Mouse (Mus musculus): Measurements from ENCODE around the gene Shank3. TPM values are rescaled to one million over a fixed set of nuclear protein-coding genes. Genes with fewer than 3 reads are reported as not detected.

Shank3 gene
- total and polyA plus RNA-seq, 3 experiments: 31.0 to 52.2 (median 44.3) TPM

GRCm38 (mm10) chr15:89532026-89532923, 32.9 kb downstream of the Shank3 start:
- Histone ChIP-seq H3K4me3 (no peak overlapping the region), H3K36me3 (ENCODE audit: control insufficient read depth, insufficient read depth, low read length) (no peaks in the 10 kb centered on the region), H3K79me2 (replicated peaks; ENCODE audit: control insufficient read depth, insufficient read depth, low read length) (no peaks in the 10 kb centered on the region), H3K9ac (ENCODE audit: low read depth, low read length) (no peak overlapping the region), H3K27me3 (ENCODE audit: control insufficient read depth, insufficient read depth, low read length) (no peaks in the 10 kb centered on the region), H3K4me1 (ENCODE audit: control insufficient read depth, insufficient read depth, low read length) (no peaks in the 10 kb centered on the region; the same call in 1 of the 2 replicates), H3K27ac (no peak overlapping the region)
- intact Hi-C loops (cut with DNase I): loop anchor here (5.0 kb wide), 1 partner anchor 190 kb away; no protein-coding TSS in a partner anchor
- no peak for DNase-seq
- WGBS: 51% methylated on average over 29 of the region's 29 CpGs
- TF ChIP-seq EP300 (IDR thresholded peaks at IDR 0.05; ENCODE audit: insufficient read depth, low read depth, low read length) (no peak), CTCF (IDR thresholded peaks at IDR 0.05) (no peak), POLR2A (IDR thresholded peaks at IDR 0.05; ENCODE audit: insufficient read depth, low read depth, low read length) (no peak)

GRCm38 (mm10) chr15:89532924-89533842, 33.8 kb downstream of the Shank3 start:
- no peaks in the 10 kb centered on the region; the same call in 1 of the 2 replicates for H3K4me1 ChIP-seq (ENCODE audit: control insufficient read depth, insufficient read depth, low read length)
- H3K9ac ChIP-seq (ENCODE audit: low read depth, low read length): no peak overlapping the region
- no peaks in the 10 kb centered on the region for H3K36me3 ChIP-seq (ENCODE audit: control insufficient read depth, insufficient read depth, low read length)
- WGBS: 83% methylated on average over 23 of the region's 23 CpGs
- TF ChIP-seq CTCF (IDR thresholded peaks at IDR 0.05): no peak
- TF ChIP-seq POLR2A (IDR thresholded peaks at IDR 0.05; ENCODE audit: insufficient read depth, low read depth, low read length): no peak
- no peak for TF ChIP-seq EP300 (IDR thresholded peaks at IDR 0.05; ENCODE audit: insufficient read depth, low read depth, low read length)
- H3K4me3 ChIP-seq: no peak overlapping the region
- DNase-seq: no peak
- H3K27me3 ChIP-seq (ENCODE audit: control insufficient read depth, insufficient read depth, low read length): no peaks in the 10 kb centered on the region
- H3K79me2 ChIP-seq (replicated peaks; ENCODE audit: control insufficient read depth, insufficient read depth, low read length): no peaks in the 10 kb centered on the region
- H3K27ac ChIP-seq: no peak overlapping the region
- intact Hi-C loops (cut with DNase I): loop anchor here (5.0 kb wide), 1 partner anchor 191 kb away; no protein-coding TSS in a partner anchor

GRCm38 (mm10) chr15:89533843-89534207, 34.4 kb downstream of the Shank3 start:
- Histone ChIP-seq H3K4me1 (ENCODE audit: control insufficient read depth, insufficient read depth, low read length) (no peaks in the 10 kb centered on the region; the same call in 1 of the 2 replicates), H3K36me3 (ENCODE audit: control insufficient read depth, insufficient read depth, low read length) (no peaks in the 10 kb centered on the region), H3K27ac (no peak overlapping the region), H3K9ac (ENCODE audit: low read depth, low read length) (no peak overlapping the region), H3K27me3 (ENCODE audit: control insufficient read depth, insufficient read depth, low read length) (no peaks in the 10 kb centered on the region), H3K4me3 (no peak overlapping the region), H3K79me2 (replicated peaks; ENCODE audit: control insufficient read depth, insufficient read depth, low read length) (no peaks in the 10 kb centered on the region)
- intact Hi-C loops (cut with DNase I): loop anchor here (5.0 kb wide), 1 partner anchor 192 kb away; no protein-coding TSS in a partner anchor
- WGBS: 79% methylated on average over 10 of the region's 10 CpGs
- DNase-seq: no peak
- TF ChIP-seq CTCF (IDR thresholded peaks at IDR 0.05) (no peak), EP300 (IDR thresholded peaks at IDR 0.05; ENCODE audit: insufficient read depth, low read depth, low read length) (no peak), POLR2A (IDR thresholded peaks at IDR 0.05; ENCODE audit: insufficient read depth, low read depth, low read length) (no peak)

- Histone ChIP-seq H3K27ac (no peak overlapping the region), H3K4me1 (ENCODE audit: control insufficient read depth, insufficient read depth, low read length) (no peaks in the 10 kb centered on the region), H3K36me3 (ENCODE audit: control insufficient read depth, insufficient read depth, low read length) (no peaks in the 10 kb centered on the region), H3K27me3 (ENCODE audit: control insufficient read depth, insufficient read depth, low read length) (no peaks in the 10 kb centered on the region), H3K4me3 (no peak overlapping the region), H3K9ac (ENCODE audit: low read depth, low read length) (no peak overlapping the region), H3K79me2 (replicated peaks; ENCODE audit: control insufficient read depth, insufficient read depth, low read length) (no peaks in the 10 kb centered on the region)
- 80% methylated on average over 7 of the region's 7 CpGs for WGBS
- TF ChIP-seq EP300 (IDR thresholded peaks at IDR 0.05; ENCODE audit: insufficient read depth, low read depth, low read length) (no peak), POLR2A (IDR thresholded peaks at IDR 0.05; ENCODE audit: insufficient read depth, low read depth, low read length) (no peak), CTCF (IDR thresholded peaks at IDR 0.05) (no peak)
- intact Hi-C loops (cut with DNase I): no loop called here
- no peak for DNase-seq
These were observed 44.7 kb downstream of the Shank3 start for GRCm38 (mm10) chr15:89544171-89544570.

GRCm38 (mm10) chr15:89547321-89547720, 47.9 kb downstream of the Shank3 start:
- peak in 1 of 2 experiments; percentile 18 for DNase-seq
- intact Hi-C loops (cut with DNase I): no loop called here
- H3K27me3 ChIP-seq (ENCODE audit: control insufficient read depth, insufficient read depth, low read length): no peaks in the 10 kb centered on the region
- peaks cover 2% of the 10 kb centered on the region for H3K4me1 ChIP-seq (ENCODE audit: control insufficient read depth, insufficient read depth, low read length)
- 52% methylated on average over 8 of the region's 8 CpGs for WGBS
- no peak overlapping the region for H3K9ac ChIP-seq (ENCODE audit: low read depth, low read length)
- no peaks in the 10 kb centered on the region; the same call in 1 of the 2 replicates for H3K36me3 ChIP-seq (ENCODE audit: control insufficient read depth, insufficient read depth, low read length)
- no peak overlapping the region for H3K27ac ChIP-seq
- no peak for TF ChIP-seq EP300 (IDR thresholded peaks at IDR 0.05; ENCODE audit: insufficient read depth, low read depth, low read length)
- no peak for TF ChIP-seq POLR2A (IDR thresholded peaks at IDR 0.05; ENCODE audit: insufficient read depth, low read depth, low read length)
- TF ChIP-seq CTCF (IDR thresholded peaks at IDR 0.05): no peak
- 0 out of 2 replicates have a peak, but pooled peaks cover 2% of the 10 kb centered on the region for H3K79me2 ChIP-seq (replicated peaks; ENCODE audit: control insufficient read depth, insufficient read depth, low read length)
- no peak overlapping the region for H3K4me3 ChIP-seq
